Mouse (Mus musculus): Measurements from ENCODE around the gene Nlrp9a.
"Not testable (repeated sequence)": the region's sequence is repeated elsewhere in the genome, so short reads cannot be mapped to it uniquely, and the experiment has no call there.

Nlrp9a gene

DNA sequence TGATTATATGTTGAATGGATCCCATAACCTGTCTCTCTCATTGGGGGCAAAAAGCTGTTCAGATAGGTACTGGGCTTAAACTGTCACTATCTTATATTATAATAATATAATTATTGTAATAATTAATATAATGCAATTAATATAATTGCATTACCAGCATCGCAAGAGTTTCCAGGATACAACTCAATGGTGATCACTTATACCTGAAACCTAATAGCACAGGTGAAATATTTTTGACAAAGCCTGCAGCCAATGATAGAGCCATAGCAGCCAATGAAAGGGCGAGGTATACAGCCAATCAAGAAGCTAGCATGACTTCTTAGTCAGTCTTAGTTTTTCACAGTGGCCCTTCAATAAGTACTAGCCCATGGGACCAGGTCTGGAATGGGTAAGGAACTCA lies at the start of gene Nlrp9a:
Nlrp9a (plus strand) TSS at position 301 of the 400 bp plus-strand sequence.
- DNase-seq (ENCODE audit: low read depth, low spot score), result not testable (repeated sequence)

DNA sequence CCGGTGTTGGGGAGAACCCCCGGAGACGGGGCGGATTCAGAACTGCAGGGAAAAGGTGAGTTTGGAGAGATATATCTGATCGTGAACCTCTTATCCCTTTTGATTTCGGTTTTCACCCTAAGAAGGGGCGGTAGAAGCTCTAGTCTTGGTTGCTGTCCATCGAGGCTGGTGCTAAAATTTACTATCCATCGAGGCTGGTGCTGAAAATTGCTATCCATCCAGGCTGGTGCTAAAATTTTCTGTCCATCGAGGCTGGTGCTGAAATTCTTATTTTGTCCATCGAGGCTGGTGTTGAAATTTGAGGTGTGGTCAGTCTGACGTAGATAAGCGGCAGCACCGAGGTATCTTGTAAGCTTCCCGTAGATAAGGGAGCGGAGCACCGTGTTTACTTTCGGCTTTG lies 45.3 kb upstream of the Nlrp9a start:
- DNase-seq (ENCODE audit: low read depth, low spot score), result not testable (repeated sequence)

DNA sequence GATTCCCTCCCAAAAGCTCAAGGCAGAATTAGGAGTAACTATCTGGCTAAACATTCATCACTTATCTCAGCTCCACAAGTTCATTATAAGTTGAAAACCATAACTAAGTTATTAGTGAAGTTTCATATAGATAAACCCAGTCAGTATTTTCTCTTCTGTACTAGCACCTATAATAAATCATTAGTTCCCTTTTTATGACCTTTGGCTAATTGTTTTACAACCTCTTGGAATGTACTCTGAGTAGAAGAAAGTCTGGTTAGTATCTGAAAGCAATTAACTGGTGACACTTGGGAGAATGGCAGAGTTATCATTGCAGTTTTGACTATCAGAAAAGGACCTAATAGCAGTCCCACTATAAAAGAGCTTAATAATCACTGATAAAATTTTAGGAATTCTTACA lies 54.3 kb downstream of the Nlrp9a start:
- DNase-seq (ENCODE audit: low read depth, low spot score), result no peak

DNA sequence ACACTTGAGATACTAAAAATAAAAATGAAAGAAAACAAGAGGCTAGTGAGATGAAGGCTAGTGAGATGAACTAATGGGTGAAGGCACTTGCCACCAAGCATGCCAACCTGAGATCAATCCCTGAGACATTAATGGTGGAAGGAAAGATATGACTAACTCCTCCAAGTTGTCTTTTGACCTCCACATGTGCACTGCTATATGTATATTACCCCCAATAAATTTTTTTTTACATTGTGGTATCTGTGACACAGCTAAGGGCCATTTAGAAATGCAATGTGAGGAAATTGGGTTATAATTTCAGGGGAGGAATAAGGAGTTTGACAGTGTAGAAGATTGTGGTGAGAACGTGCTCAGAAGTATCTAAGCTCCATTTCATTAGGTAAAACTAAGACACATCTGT lies 55.0 kb downstream of the Nlrp9a start:
- no peak for DNase-seq (ENCODE audit: low read depth, low spot score)

DNA sequence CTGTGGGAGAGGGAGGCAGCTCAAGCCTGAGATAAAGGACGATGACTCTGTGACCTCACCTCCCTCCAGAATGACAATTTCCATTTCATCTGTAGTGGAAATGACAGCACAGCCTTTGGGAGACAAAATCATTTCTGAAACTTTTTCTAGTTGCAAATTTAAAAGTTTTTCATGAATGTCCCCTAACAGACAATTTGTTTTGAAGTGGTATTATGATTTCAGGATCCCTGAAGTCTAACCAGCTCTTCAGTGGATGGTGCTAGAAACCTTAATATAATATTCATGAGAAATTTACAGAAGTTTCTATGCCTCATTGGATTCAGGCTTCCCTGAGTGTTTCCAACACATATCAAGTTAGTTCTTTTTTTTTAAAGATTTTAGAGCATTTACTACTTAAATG lies 83.5 kb downstream of the Nlrp9a start, which contains the start of gene Vmn1r185:
Vmn1r185 (minus strand) TSS at position 101 of the 400 bp plus-strand sequence.
- not testable (repeated sequence) for DNase-seq (ENCODE audit: low read depth, low spot score)
